Mouse (Mus musculus): ENCODE measurements around the gene Gm27021. TPM values are rescaled to one million over a fixed set of nuclear protein-coding genes. Genes with fewer than 3 reads are reported as not detected.

Gm27021 gene
- total RNA-seq, 2 experiments from 2014 or later, result not detected

GRCm38 (mm10) chr8:120610824-120611223 is 57.1 kb downstream of the Gm27021 start:
- no peak for ATAC-seq (replicated peaks; ENCODE audit: poor library complexity)

- ATAC-seq (replicated peaks; ENCODE audit: poor library complexity), result peak; percentile 96
Measured at GRCm38 (mm10) chr8:120607885-120608284, 60.0 kb downstream of the Gm27021 start.

DNA sequence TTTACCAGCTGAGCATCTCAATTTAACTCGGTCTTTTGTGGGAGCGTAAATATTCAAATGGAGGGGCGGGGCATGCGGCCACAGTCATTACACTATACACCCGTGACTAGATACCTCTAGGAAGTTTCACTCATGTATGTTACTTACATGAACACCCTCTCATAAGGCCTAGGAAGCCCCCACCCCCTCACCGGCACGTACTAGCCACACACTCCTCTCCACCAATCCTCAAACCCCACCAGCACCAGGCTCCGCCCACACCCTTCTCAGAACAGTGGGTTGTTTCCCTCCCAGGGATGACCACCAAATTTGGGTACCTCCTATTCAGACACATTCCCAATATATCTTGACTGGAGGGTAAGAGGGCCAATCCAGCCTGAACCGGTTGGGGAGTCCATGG is 60.4 kb downstream of the Gm27021 start:
- peak; percentile 38; the same call in 1 of the 2 replicates for ATAC-seq (replicated peaks; ENCODE audit: poor library complexity)

DNA sequence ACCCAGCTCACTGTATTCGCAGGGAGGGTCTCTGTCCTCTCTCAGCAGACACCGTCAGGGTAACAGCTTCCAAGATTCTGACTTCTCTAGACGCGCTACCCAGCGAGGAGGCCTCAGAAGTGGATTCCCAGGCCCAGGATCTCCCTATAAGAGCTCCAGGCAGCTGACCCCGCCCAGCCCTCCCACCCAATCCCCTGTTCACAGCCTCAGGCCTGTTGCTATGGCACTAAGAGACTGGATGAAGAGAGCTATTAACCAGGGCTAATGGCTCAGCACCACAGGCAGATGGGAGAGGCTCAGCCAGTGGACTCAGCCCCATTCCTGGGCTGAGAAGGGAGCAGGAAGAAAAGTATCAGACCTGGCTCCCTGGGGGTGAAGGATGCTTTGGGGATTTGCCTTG is 65.2 kb downstream of the Gm27021 start:
- no peak for ATAC-seq (replicated peaks; ENCODE audit: poor library complexity)

DNA sequence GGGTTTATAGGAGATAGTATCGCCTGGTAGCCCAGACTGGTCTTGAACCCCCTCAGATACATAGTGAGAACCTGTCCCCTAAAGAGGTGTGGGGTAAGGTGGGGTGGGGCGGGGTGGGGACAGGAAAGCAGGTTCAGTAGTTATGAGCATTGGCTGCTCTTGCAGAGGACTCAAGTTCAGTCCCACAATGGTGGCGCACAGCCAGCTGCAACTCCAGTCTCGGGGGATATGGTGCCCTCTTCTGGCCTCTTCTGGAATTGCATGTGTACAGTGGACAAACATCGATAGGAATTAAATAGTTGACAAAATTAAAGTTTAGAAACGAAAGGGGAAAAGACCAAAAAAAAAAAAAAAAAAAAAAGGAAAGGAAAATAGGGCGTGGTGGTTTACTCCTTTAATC is 68.4 kb downstream of the Gm27021 start:
- ATAC-seq (replicated peaks; ENCODE audit: poor library complexity), result peak; percentile 91

GRCm38 (mm10) chr8:120598579-120598978 is 69.3 kb downstream of the Gm27021 start:
- no peak for ATAC-seq (replicated peaks; ENCODE audit: poor library complexity)

- peak; percentile 85 for ATAC-seq (replicated peaks; ENCODE audit: poor library complexity)
Measured at GRCm38 (mm10) chr8:120595963-120596362, 71.9 kb downstream of the Gm27021 start.

DNA sequence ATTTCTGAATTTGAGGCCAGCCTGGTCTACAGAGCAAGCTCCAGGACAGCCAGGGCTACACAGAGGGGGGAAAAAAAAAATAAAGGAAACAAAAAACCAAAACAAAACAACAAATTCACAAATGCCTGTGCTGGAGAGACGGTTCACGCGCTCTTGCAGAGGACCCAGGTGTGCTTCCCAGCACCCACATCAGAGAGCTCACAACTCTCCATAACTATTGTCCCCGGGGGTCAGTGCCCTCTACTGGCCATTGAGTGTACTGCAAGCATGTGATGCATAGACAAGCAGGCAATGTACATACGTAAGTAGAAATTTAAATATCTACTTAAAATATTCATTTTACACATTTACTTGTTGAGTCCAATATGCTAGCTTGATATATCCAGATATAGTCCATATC is 73.3 kb downstream of the Gm27021 start:
- ATAC-seq (replicated peaks; ENCODE audit: poor library complexity), result no peak

GRCm38 (mm10) chr8:120591587-120592292 is 76.1 kb downstream of the Gm27021 start:
- ATAC-seq (replicated peaks; ENCODE audit: poor library complexity), result no peak

DNA sequence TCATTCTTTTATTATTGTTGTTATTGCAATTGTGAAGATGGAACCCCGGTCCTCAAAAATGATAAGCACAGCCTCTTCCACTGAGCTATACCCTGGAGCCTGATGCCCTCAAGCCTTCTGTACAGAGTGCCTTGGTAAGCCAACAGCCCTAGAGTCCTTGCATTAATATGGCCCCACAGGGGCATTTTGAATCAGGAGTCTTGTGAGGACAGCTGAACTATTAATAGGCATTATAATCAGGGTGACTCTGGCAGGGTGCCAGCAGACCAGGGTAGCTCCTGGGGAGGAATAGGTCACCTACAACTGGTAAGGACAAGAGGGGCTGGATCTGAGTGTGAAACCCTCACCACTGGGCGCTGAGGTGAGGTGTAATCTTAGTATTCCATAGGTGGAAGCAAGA is 78.0 kb downstream of the Gm27021 start:
- no peak for ATAC-seq (replicated peaks; ENCODE audit: poor library complexity)

- peak; percentile 93 for ATAC-seq (replicated peaks; ENCODE audit: poor library complexity)
Measured at GRCm38 (mm10) chr8:120588908-120589771, 78.7 kb downstream of the Gm27021 start, which contains the start of gene Gins2. Gene Gins2, minus strand, starts transcription at chr8:120589304.

DNA sequence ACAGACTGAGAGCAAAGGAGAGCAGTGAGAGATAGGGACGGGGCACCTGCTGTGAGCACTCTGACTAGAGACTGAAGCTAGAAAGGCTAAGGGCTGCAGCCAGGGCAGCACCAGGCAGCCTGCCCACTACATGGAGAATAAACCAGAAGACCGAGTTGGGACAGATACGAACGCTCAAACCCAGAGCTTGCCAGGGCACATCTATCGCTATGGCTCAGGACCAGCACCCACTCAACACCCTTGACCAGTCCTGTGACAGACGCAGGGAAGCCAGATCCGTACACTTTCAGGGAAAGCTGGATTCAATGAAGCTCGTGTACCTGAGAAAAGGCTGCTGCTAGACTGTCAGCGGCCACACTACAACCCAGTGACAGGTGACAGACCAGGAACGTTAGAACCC is 82.4 kb downstream of the Gm27021 start:
- no peak for ATAC-seq (replicated peaks; ENCODE audit: poor library complexity)

DNA sequence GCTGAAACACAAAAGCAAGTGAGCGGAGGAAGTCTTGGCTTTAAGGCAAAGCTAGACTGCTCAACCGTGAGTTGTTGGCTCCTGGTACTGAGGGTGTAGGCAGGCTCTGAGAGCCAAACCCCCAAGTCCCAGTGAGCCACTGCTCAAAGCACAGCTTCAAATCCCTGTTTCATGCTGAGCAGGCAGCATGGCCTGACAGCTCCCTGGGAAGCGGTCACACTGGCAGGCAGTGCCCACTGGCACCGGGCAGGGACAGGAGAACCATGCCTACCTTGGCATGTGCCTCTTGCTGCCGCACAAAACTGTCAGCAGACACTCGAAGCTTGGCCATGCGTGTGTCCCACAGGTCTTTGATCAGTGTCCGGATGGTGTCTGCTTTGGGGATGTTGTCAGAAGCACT is 86.1 kb downstream of the Gm27021 start:
- ATAC-seq (replicated peaks; ENCODE audit: poor library complexity), result no peak

DNA sequence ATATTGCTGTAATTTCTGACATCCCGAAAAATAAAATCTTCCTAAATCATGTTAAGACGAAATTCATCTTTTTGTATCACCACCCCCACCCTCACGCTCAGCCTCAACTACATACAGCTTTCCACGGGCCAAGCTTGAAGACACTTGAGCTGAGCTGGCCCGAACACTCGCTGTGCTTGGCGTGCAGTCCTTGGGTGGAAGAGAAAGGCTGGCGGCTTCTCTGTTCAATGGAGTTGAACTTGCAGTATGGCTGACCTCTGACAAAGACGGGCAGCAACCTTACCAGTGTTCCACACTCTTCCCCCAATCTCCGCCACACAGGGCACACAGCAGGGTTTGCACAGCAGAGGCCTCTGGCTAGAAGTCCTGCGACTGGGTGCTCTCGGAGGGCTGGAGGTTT is 86.5 kb downstream of the Gm27021 start:
- ATAC-seq (replicated peaks; ENCODE audit: poor library complexity), result no peak

DNA sequence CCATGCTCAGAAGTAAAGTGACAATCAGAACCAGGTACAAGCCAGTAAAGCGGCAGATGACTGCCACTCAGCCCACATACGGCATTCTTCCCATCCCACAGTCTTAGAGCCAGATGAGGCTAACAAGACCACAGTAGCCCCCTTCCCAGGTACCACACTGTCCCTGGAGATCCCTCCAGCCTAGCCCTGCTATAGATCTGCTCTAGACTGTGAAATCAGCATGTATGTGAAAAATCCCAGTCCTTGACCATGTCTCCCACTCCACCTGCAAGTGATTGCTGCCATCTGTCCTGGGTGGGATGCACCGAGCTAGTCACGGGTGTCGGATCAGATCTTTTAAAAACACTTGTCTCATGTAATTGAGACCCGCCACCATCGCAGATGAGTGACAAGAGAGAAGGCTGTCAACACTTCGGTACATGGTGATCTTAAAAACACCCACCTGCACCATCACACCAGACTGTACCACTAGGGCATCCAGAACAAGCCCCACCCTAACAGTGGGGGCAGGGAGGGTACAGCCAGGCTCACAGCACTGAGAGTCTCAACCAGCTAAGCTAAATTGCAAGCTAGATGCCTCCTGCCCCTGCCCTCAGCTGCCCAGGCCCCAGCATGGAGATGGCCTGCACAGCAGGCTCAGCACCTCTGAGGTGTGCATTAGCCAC is 87.4 kb downstream of the Gm27021 start:
- ATAC-seq (replicated peaks; ENCODE audit: poor library complexity), result no peak; the same call in 1 of the 2 replicates

GRCm38 (mm10) chr8:120577821-120578220 is 90.1 kb downstream of the Gm27021 start:
- no peak for ATAC-seq (replicated peaks; ENCODE audit: poor library complexity)

DNA sequence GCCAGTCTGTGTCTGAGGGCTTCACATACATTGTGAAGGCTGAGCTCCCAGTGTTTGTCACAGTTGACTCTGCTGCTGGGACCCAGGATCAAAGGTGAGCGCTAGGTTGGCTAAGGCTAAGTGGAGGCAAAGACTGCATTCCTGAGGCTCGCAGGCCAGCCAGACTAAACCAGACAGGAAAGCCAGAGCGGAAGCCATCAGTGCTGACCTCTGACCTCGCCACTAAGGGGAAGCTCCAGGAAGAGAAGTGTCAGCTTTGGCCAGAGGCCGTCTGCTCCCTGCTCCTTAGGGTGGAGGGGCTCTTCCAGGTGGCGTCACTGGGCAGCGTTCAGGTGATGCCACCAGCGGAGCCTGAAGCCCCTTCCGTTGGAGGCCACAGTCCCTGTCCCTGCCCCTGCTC is 92.1 kb downstream of the Gm27021 start:
- no peak for ATAC-seq (replicated peaks; ENCODE audit: poor library complexity)

GRCm38 (mm10) chr8:120574941-120575340 is 92.9 kb downstream of the Gm27021 start:
- ATAC-seq (replicated peaks; ENCODE audit: poor library complexity), result no peak

DNA sequence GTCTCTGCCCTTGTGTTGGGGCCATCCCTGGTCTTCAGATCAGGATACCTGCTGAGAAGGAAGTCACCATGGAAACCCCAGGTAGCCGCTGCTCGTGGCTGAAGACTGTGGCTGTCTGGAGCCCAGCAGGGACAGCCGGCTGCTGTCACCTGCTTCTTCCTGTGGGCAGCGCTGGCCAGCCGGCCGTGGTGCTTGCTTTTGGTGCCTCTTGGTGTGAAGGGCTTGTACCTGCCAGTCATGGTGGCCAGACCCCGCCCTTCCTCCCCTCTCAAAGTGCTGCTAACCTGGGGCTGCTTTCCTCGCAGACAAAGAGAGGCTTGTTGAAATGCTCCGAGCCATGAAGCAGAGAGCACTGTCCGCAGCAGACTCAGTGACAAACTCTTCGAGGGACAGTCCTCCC is 94.0 kb downstream of the Gm27021 start:
- no peak for ATAC-seq (replicated peaks; ENCODE audit: poor library complexity)

GRCm38 (mm10) chr8:120572534-120572933 is 95.3 kb downstream of the Gm27021 start:
- peak; percentile 50 for ATAC-seq (replicated peaks; ENCODE audit: poor library complexity)

DNA sequence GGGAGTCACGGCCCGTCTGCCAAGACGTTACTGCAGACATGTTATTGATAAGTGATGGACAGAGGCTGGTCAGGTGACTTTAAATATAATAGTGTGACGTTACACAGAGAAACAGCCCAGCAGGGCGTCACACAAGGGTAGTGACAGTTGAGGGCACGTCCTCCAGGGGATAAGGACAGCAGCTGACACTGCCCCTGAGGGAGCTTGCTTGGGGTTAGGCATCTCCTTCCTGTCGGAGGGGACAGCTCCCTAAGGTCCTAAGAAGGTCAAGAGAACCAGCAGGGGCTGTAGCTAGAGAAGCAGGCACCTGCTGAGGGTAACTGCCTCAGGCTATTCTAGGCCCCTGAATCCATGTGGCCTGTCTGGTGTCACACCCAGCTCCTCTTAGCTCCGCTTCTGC is 96.3 kb downstream of the Gm27021 start:
- ATAC-seq (replicated peaks; ENCODE audit: poor library complexity), result no peak
